ENCODE assay signal across 27 mouse cellular contexts in the genomic region with DNA sequence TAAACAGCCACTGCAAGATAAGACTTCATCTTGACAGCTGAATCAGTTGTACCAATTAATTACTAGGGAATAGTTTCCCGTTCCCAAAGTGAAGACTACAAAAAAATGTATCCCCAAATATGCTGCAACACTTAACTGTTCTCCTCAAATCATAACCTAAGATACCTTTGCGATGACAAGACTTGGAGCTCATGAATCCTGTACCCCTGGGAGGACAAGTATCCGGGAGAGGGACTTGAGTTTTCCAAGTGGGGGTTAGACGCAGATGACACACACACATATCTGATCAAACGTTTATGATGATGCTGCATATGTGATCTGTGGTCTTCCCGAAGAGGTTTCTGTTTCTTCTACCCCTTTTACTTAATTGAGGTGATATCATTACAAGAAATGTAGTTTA.
A peak's percentile ranks its signal among the peaks of the same experiment; 100 is the strongest.
DNase-seq lines count a peak whose midpoint lies in the region; ATAC-seq and TF ChIP-seq lines count a peak whose summit lies in the region.
"Had no signal": no experiment of that assay in that cellular context is flagged by ENCODE, and none has a peak within 500 bp of the region (broad histone marks: within the 10 kb centered on the region; RNA-seq: fewer than 3 reads in every experiment).

No protein-coding gene starts in this region.

- no peak for DNase-seq in left cerebral cortex, adult 2 months (ENCODE audit: extremely low spot score in 1 of 2, low spot score in 2 of 2)
- DNase-seq in left cerebral cortex, postnatal 4 days, result no peak
- DNase-seq in brain, embryonic 14.5 days (ENCODE audit: low read depth), result peak; percentile 54
- no peak for DNase-seq in embryonic facial prominence, embryonic 10.5 days (ENCODE audit: low spot score)
- DNase-seq in forebrain, embryonic 14.5 days (ENCODE audit: low spot score), result no peak
- no peak for DNase-seq in gastrocnemius, postnatal 10 days
- no peak for DNase-seq in ovary, postnatal 10 days (ENCODE audit: low spot score)
- DNase-seq: adrenal gland, adult 2 months; cerebellum, adult 18-20 months; cerebellum, postnatal 14 days; gastrocnemius, postnatal 14 days; heart, adult 18-20 months; heart, postnatal 14 days; kidney, postnatal 36 days; lung, postnatal 36 days; thymus, adult 2 months; thymus, postnatal 4 days had no signal

- WGBS in embryonic facial prominence, embryonic 10.5 days, result 73% methylated on average over 6 of the region's 6 CpGs
- WGBS in forebrain, embryonic 14.5 days, result 45% methylated on average over 6 of the region's 6 CpGs

- H3K27me3 ChIP-seq in embryonic facial prominence, embryonic 10.5 days (replicated peaks; ENCODE audit: low read depth, poor library complexity, severe bottlenecking), result peaks cover 5% of the 10 kb centered on the region; the same call in 1 of the 2 replicates
- no peaks in the 10 kb centered on the region for H3K27me3 ChIP-seq in forebrain, embryonic 14.5 days (replicated peaks; ENCODE audit: control insufficient read depth, insufficient read depth, low read length)
- H3K27me3 ChIP-seq: embryonic facial prominence, embryonic 12.5 days; heart, embryonic 12.5 days; limb, embryonic 15.5 days; liver, embryonic 15.5 days; lung, embryonic 15.5 days; megakaryocyte, embryonic 14.5 days; neural tube, embryonic 13.5 days had no signal

- H3K4me2 ChIP-seq in forebrain, embryonic 14.5 days (ENCODE audit: low read length), result peak overlapping the region; percentile 44
- H3K4me2 ChIP-seq: embryonic facial prominence, embryonic 12.5 days; heart, embryonic 12.5 days; limb, embryonic 15.5 days; liver, embryonic 15.5 days; lung, embryonic 15.5 days had no signal

- no peak overlapping the region for H3K4me3 ChIP-seq in left cerebral cortex, adult 2 months
- H3K4me3 ChIP-seq in embryonic facial prominence, embryonic 10.5 days, result no peak overlapping the region
- H3K4me3 ChIP-seq in forebrain, embryonic 14.5 days (ENCODE audit: low read depth, low read length), result no peak overlapping the region
- H3K4me3 ChIP-seq: embryonic facial prominence, embryonic 12.5 days; heart, embryonic 12.5 days; limb, embryonic 15.5 days; liver, embryonic 15.5 days; lung, embryonic 15.5 days; megakaryocyte, embryonic 14.5 days; myocyte; neural tube, embryonic 13.5 days had no signal

- H3K27ac ChIP-seq in left cerebral cortex, adult 2 months, result peak overlapping the region; percentile 81
- 0 out of 2 replicates have a peak overlapping the region, but pooled peaks have one; percentile 5 for H3K27ac ChIP-seq in embryonic facial prominence, embryonic 10.5 days (replicated peaks)
- peak overlapping the region; percentile 86 for H3K27ac ChIP-seq in forebrain, embryonic 14.5 days (ENCODE audit: low read depth, low read length)
- H3K27ac ChIP-seq: hindbrain, postnatal 0 days; limb, embryonic 15.5 days; liver, embryonic 15.5 days; lung, embryonic 15.5 days; neural tube, embryonic 13.5 days had no signal

- peak overlapping the region; percentile 18 for H3K9ac ChIP-seq in forebrain, embryonic 14.5 days (ENCODE audit: low read length)
- H3K9ac ChIP-seq: embryonic facial prominence, embryonic 12.5 days; heart, embryonic 12.5 days; limb, embryonic 15.5 days; liver, embryonic 15.5 days; lung, embryonic 15.5 days; neural tube, embryonic 13.5 days had no signal

- no peak for TF ChIP-seq CTCF in left cerebral cortex, adult 2 months (IDR thresholded peaks at IDR 0.05)
- no peak for TF ChIP-seq CTCF in brain, embryonic 14.5 days (IDR thresholded peaks at IDR 0.05; ENCODE audit: borderline replicate concordance, extremely low read depth, insufficient read depth, insufficient read length)

- H3K4me1 ChIP-seq in embryonic facial prominence, embryonic 10.5 days, result peaks cover 66% of the 10 kb centered on the region
- peaks cover 29% of the 10 kb centered on the region for H3K4me1 ChIP-seq in forebrain, embryonic 14.5 days (ENCODE audit: control insufficient read depth, insufficient read depth, low read length)
- H3K4me1 ChIP-seq: liver, embryonic 15.5 days; megakaryocyte, embryonic 14.5 days had no signal

- ATAC-seq in forebrain, embryonic 14.5 days, result no peak
- ATAC-seq: hindbrain, postnatal 0 days; intestine, embryonic 16.5 days had no signal

- H3K36me3 ChIP-seq in embryonic facial prominence, embryonic 10.5 days (replicated peaks), result no peaks in the 10 kb centered on the region
- H3K36me3 ChIP-seq in forebrain, embryonic 14.5 days (ENCODE audit: control insufficient read depth, insufficient read depth, low read length), result no peaks in the 10 kb centered on the region
- H3K36me3 ChIP-seq: embryonic facial prominence, embryonic 12.5 days; heart, embryonic 12.5 days; limb, embryonic 15.5 days; liver, embryonic 15.5 days; lung, embryonic 15.5 days; neural tube, embryonic 13.5 days had no signal

- no peak for TF ChIP-seq POLR2A in brain, embryonic 14.5 days (IDR thresholded peaks at IDR 0.05; ENCODE audit: borderline replicate concordance, extremely low read depth, insufficient read depth, insufficient read length, poor library complexity, severe bottlenecking)

- intact Hi-C loops in left cerebral cortex, adult 2 months (cut with DNase I), result loop anchor here (1.0 to 10.0 kb wide), 7 partner anchors 76 to 887 kb away; no protein-coding TSS in a partner anchor
- intact Hi-C loops in left cerebral cortex, postnatal 4 days (cut with DNase I), result loop anchor here (5.0 to 10.0 kb wide), 4 partner anchors 78 to 797 kb away; no protein-coding TSS in a partner anchor

- no peaks in the 10 kb centered on the region for H3K9me3 ChIP-seq in embryonic facial prominence, embryonic 10.5 days
- H3K9me3 ChIP-seq in forebrain, embryonic 14.5 days (replicated peaks; ENCODE audit: control insufficient read depth, low read length), result no peaks in the 10 kb centered on the region
- H3K9me3 ChIP-seq: embryonic facial prominence, embryonic 12.5 days; heart, embryonic 12.5 days; limb, embryonic 15.5 days; liver, embryonic 15.5 days; lung, embryonic 15.5 days; neural tube, embryonic 13.5 days had no signal

Comparison
In these comparisons a context has a peak if more than half of its experiments do, and no peak if none do; other contexts are left out.
1. H3K27ac ChIP-seq: peak in every context shown above with its lines; median percentile 86 in forebrain, embryonic 14.5 days; 81 in left cerebral cortex, adult 2 months; 5 in embryonic facial prominence, embryonic 10.5 days.